Mouse (Mus musculus): ENCODE data around the gene Gabarap.

- no peak for TF ChIP-seq CTCF (IDR thresholded peaks at IDR 0.05; ENCODE audit: low read depth, low read length)
- TF ChIP-seq POLR2A (IDR thresholded peaks at IDR 0.05; ENCODE audit: extremely low read depth, insufficient read depth, low read length), result no peak
These were observed 3.6 kb downstream of the Gabarap start for GRCm38 (mm10) chr11:69994401-69995090.

Measured in liver, adult 2 months (tissue).